Mouse (Mus musculus) olfactory bulb, adult 2 months (tissue): ENCODE measurements at regions not wholly inside any gene's neighbourhood (a gene's known extent, or its start where the extent isn't known, plus 50 kb on each side); places are given as distances from the start of the nearest gene placed in this dataset.

Source experiments
- CTCF ChIP-seq: fragments of 200-500 bp; IDR thresholded peaks from 2 replicates; pipeline ENCODE4 v1.5.1; 2012; ENCODE audit warnings: low read depth, mild to moderate bottlenecking, low read length, moderate library complexity; ENCODE audit not compliant: insufficient read depth
- POLR2A ChIP-seq: fragments of 200-500 bp; IDR thresholded peaks from 2 replicates; pipeline ENCODE4 v1.6.1; 2012; ENCODE audit warnings: mild to moderate bottlenecking, low read depth, low read length, moderate library complexity; ENCODE audit not compliant: insufficient read depth

GRCm38 (mm10) chr13:5714191-5714591, 147.1 kb upstream of the Klf6 start:
- no peak for TF ChIP-seq CTCF
- no peak for TF ChIP-seq POLR2A
